Mouse (Mus musculus): Measurements from ENCODE around the gene Egfem1. TPM values are rescaled to one million over a fixed set of nuclear protein-coding genes. Genes with fewer than 3 reads are reported as not detected.

The Egfem1 gene
- total RNA-seq, 2 experiments from 2014 or later, result 0.08 TPM; not detected in 1

DNA sequence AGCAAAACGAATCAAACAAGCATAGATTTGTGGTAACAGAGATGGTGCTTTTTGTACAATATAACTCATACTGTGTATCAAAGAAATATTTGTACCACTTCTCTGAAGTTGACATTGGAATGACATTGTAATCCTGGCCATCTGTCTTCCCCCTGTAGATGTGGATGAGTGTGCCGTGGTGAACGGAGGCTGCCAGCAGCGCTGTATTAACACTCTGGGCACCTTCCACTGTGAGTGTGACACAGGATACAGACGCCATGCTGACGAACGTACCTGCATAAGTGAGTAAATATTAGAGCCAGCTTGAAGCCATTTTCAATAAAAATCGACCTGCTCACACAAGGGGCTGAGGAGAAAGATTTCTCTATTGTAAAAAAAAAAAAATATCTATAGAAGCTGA is 500.9 kb downstream of the Egfem1 start:
- intact Hi-C loops (cut with DNase I), result no loop called here
- DNase-seq, result no peak
- no peak overlapping the region for H3K4me3 ChIP-seq
- no peak overlapping the region for H3K27ac ChIP-seq
- no peak for TF ChIP-seq CTCF (IDR thresholded peaks at IDR 0.05)

DNA sequence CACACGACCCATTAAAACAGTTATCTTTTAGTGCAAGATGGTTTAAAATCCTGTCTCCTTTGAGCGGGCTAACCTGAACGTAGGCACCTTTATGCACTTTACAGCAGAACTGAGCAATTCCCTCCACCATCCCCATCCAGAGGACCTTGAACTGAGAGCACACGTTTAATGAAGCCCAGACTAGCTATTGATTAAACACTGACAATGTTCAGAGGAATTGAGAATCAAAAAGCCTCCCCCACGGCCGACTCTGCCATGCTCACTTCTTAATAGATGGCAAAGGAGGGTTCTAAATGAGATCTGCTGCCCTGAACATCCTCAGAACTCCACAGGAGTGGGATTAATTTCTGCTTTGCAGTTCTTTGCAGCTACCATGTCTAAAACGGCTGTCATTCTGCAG is 520.3 kb downstream of the Egfem1 start:
- TF ChIP-seq CTCF (IDR thresholded peaks at IDR 0.05), result no peak
- no peak for DNase-seq
- intact Hi-C loops (cut with DNase I), result no loop called here
- Histone ChIP-seq H3K4me3 (no peak overlapping the region), H3K27ac (no peak overlapping the region)

DNA sequence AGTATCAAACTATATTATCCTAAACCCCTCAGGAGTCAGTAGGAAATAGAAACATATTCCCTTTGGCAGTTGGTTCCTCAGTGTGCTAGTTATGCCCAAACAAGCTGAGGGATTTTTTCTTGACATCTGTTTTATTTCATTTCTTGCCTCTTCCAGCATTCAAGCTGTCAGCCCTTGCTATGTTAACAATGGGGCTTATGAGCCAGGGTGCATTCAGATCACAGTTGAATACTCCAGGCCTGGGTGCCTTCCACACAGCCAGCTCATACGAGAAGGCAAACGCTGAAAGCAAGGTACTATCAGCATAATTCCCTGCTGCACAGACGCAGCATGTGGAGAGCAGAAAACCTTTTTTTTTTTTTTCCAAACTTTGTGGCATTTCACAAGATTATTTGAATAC is 526.9 kb downstream of the Egfem1 start:
- intact Hi-C loops (cut with DNase I), result no loop called here
- no peak for TF ChIP-seq CTCF (IDR thresholded peaks at IDR 0.05)
- Histone ChIP-seq H3K4me3 (no peak overlapping the region), H3K27ac (no peak overlapping the region)
- DNase-seq, result no peak

DNA sequence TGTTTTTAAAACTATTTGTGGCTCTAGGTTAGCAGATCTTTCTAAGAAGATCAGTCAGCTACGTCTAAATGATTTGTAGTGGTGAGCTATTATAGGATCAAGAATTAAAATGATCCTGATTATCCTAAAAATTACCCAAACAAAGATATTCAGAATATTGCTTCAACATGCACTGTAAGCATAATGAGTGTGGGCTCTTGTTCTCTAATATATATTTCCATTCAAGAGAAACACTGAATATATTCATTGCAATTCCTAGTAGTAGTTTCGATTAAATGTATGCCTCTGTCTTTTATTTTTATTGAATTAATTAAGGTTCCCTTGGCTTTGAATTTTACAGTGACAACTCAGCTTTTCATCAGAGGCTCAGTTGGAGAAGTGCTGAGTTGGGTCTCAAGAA is 527.4 kb downstream of the Egfem1 start:
- no peak overlapping the region for H3K4me3 ChIP-seq
- intact Hi-C loops (cut with DNase I), result no loop called here
- no peak for TF ChIP-seq CTCF (IDR thresholded peaks at IDR 0.05)
- H3K27ac ChIP-seq, result no peak overlapping the region
- no peak for DNase-seq

DNA sequence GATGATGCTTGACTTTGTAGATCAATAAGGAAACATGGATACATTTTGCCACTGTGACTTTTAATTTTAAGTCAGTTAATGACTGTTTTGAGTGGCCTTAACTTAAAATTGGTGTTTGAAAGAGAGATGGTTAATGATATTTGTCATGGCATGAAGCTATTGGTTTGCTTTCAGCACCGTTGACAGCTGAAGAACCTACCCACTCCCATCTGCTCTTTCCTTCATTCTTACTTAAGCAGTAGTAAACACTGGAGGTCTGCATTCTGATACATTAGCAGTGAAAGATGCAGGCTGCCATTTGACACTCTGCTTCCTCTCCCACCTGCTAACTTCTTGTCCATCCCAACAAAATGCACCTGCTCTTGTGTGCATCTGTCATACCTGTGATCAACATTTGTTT is 537.8 kb downstream of the Egfem1 start:
- no peak for DNase-seq
- no peak overlapping the region for H3K4me3 ChIP-seq
- TF ChIP-seq CTCF (IDR thresholded peaks at IDR 0.05), result no peak
- H3K27ac ChIP-seq, result no peak overlapping the region
- intact Hi-C loops (cut with DNase I), result no loop called here

DNA sequence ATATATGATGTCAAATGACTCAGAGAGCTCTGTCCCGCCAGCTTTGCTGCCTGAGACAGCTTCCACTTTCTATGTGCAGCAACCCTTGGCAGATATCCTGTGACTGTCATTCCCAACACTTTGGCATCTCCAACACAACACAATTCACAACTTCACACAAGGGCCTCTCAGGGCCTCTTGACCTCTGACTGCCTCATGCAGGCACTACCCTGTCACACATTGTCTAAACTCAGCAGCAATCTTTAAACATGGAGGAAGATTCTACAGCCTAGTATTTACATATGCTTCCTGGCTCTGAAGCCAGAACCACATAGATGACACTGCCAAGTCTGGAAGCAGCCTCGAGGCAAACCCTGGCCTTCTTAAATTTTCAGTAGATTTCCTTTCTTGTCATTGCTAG is 558.0 kb downstream of the Egfem1 start:
- TF ChIP-seq CTCF (IDR thresholded peaks at IDR 0.05), result no peak
- no peak for DNase-seq
- H3K4me3 ChIP-seq, result no peak overlapping the region
- no peak overlapping the region for H3K27ac ChIP-seq
- intact Hi-C loops (cut with DNase I), result no loop called here

DNA sequence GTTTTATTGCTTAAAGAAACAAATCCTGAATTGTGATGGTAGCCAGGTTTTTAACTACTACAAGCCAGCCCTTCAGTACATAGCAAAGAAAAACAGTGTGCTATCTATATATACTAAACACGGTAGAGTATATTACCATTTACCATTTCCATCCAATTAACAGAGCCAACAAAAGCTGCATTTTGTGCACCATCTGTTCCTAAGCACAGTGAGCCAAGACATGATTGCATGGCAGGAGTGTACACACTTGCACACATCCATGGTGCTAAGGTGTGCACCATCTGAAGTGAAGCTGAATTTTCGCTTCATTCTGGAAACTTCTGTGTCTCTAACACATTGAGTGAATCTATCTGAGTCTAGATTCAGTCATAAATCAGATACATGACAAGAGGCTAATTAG is 585.0 kb downstream of the Egfem1 start:
- intact Hi-C loops (cut with DNase I), result no loop called here
- no peak for DNase-seq
- H3K4me3 ChIP-seq, result no peak overlapping the region
- no peak for TF ChIP-seq CTCF (IDR thresholded peaks at IDR 0.05)
- H3K27ac ChIP-seq, result no peak overlapping the region

DNA sequence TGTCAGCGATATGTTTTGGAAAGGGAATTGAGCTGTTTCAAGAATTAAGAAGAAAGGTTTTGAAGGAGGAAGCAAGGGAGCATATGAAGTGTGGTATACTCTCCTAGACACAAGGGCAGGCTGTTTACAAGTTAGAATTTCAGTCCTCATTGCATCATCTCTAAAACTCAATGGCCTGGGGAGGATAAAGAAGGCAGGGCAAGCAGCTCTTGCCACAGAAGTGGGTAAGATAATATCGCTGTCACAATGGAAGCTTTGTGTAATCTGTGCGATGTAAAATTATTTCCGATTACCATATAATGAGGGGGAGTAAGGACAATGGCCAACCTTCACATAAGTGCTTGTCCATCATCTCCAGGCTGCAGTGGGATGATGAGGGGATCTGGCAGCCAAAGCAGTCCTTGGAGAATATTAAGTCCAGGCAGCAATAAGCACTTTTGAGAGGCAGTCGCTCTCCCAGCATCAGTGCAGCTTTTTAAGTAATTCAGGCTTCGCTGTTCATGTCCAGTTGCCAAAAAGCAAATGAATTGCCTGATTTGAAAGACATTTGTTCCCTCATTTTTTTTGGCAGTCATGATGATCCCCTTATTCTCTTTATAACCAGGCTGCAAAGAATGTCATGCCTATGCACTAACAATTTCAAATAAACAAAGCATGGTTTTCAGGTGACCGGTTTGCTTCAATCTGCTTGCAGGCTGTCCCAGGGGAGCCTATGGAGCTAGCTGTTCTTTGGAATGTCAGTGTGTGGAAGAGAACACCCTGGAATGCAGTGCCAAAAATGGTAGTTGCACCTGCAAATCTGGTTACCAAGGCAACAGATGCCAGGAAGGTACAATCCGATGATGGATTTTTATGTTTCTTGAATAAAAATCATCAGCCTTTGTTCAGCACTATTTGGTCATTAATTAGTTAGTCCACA is 607.8 kb downstream of the Egfem1 start:
- no peak for TF ChIP-seq CTCF (IDR thresholded peaks at IDR 0.05)
- Histone ChIP-seq H3K27ac (no peak overlapping the region), H3K4me3 (no peak overlapping the region)
- intact Hi-C loops (cut with DNase I), result no loop called here
- no peak for DNase-seq

DNA sequence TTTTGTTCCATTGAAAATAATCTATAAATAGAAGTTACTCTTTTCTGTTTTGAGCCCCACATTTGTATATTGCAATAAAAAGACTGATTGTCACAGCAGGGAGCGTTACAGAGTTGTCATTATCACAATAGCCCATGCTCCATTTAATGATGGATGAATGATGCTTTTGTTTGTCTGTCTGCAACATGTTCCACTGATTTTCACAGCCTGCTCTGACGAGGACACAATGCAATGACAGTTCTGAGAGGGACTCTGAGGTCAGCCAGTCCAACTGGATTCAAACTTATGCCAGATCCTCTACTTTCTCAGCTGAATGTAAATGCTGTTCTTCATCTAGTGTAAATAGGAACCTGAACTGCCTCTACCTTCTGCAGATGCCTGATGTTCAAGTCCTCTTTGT is 619.3 kb downstream of the Egfem1 start:
- intact Hi-C loops (cut with DNase I), result no loop called here
- Histone ChIP-seq H3K4me3 (no peak overlapping the region), H3K27ac (no peak overlapping the region)
- no peak for TF ChIP-seq CTCF (IDR thresholded peaks at IDR 0.05)
- DNase-seq, result no peak

DNA sequence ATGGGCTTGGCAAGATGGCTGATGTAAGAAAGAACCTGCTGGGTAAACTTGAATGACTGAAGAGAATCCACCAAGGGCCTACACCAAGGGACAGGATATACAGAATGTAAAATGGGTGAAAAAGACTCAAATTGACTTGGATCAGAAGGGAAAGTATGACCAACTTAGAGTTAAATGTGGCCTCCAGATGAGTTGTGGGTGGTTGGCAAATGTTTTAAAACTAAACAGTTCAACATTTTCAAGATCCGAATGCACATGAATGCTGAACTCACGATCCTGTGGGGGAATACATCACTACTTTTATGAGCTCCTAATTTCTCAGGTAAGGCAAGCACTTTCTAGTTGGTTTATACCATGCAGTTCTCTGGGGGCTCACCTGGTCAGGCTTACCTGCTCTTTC is 625.0 kb downstream of the Egfem1 start:
- H3K27ac ChIP-seq, result no peak overlapping the region
- intact Hi-C loops (cut with DNase I), result no loop called here
- DNase-seq, result no peak
- no peak overlapping the region for H3K4me3 ChIP-seq
- no peak for TF ChIP-seq CTCF (IDR thresholded peaks at IDR 0.05)

DNA sequence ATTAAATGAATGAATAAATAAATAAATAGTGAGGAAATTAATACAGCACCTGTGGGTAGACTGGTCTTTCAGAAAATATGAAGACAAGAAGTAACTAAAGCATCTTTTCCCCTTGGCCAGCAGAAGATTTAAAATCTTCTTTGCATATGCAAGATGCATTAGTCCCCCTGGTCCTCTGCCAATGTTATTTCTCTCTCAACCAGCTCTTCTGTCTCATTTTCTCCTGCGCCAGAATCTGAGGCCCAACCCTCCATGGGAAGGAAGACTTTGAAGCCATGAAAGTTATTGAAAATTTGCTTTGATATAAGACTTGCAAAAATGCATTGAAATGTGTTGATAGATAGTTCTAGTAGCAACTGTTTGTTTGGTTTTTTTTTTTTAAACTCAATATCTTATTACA is 625.6 kb downstream of the Egfem1 start:
- intact Hi-C loops (cut with DNase I), result no loop called here
- no peak for TF ChIP-seq CTCF (IDR thresholded peaks at IDR 0.05)
- no peak overlapping the region for H3K4me3 ChIP-seq
- no peak for DNase-seq
- no peak overlapping the region for H3K27ac ChIP-seq

DNA sequence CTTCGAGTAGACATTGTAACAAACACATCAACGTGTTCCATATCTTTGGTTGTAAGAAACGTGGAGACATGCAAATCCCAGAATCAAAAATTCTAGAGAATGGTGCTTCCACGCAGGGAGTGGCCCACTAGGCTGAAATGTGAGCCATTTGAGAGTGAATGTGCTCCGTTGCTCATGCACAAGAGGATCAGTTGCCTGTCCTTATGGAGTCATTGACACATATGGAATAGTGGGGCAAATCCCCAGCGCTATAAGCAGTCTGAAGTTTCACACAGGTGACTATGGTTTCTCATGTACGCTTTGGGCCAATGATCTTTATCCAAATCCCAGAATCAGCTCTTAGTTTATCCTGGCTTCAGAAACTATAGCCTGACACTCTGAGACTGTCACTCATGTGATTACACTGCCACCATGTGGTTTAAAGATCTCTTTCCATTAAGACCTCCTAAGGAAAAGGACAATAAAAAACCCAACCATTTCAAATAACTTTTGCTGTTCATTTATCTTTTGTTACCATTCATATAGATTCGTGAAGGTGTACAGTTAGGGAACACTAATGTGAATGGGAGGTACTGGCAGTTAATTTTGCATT is 644.6 kb downstream of the Egfem1 start:
- no peak for DNase-seq
- intact Hi-C loops (cut with DNase I), result loop anchor here (5.0 kb wide), 1 partner anchor 689 kb away; no protein-coding TSS in a partner anchor
- peak; percentile 57 for TF ChIP-seq CTCF (IDR thresholded peaks at IDR 0.05)

DNA sequence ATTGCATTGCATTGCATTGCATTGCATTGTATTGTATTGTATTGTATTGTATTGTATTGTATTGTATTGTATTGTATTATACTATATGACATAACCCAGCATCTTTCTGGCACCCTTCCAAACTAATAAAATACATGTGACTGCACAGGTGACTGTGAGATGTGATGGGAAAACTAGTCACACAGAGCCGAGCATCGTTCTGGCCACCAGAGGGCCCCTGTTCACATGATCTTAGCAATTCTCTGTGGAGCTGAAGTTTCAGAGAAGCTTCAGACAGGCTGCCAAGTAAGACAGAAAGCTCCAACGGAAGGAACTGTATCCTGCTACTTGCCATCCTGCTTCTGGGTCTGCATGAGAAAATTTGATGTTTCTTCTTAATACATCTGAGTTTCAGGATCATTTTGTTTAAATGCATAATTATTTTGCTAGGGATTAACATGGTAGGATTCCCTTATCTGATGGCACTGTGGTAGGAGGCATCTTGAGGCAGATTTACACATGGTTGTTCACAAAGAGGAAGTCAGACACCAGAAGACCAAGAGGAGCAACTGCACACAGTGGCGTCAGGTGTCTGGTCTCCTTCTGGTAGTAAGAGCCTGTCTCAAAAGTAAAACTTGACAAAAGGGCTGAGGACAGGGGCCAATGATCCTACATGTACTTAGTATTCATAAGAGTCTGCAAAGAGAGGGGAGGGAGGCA is 648.4 kb downstream of the Egfem1 start:
- Histone ChIP-seq H3K27ac (no peak overlapping the region), H3K4me3 (no peak overlapping the region)
- peak; percentile 15 for DNase-seq
- peak; percentile 49 for TF ChIP-seq CTCF (IDR thresholded peaks at IDR 0.05)
- intact Hi-C loops (cut with DNase I), result no loop called here

More for the DNA sequence above, 644.6 kb downstream of the Egfem1 start:
- Histone ChIP-seq H3K27ac (no peak overlapping the region), H3K4me3 (no peak overlapping the region)

All from gastrocnemius, adult 2 months (tissue).